Mouse (Mus musculus): ENCODE data around the gene Klhl10. TPM values are rescaled to one million over a fixed set of nuclear protein-coding genes. Genes with fewer than 3 reads are reported as not detected.

The Klhl10 gene
- polyA plus RNA-seq, 1 experiment from 2014 or later: 0.84 TPM

DNA sequence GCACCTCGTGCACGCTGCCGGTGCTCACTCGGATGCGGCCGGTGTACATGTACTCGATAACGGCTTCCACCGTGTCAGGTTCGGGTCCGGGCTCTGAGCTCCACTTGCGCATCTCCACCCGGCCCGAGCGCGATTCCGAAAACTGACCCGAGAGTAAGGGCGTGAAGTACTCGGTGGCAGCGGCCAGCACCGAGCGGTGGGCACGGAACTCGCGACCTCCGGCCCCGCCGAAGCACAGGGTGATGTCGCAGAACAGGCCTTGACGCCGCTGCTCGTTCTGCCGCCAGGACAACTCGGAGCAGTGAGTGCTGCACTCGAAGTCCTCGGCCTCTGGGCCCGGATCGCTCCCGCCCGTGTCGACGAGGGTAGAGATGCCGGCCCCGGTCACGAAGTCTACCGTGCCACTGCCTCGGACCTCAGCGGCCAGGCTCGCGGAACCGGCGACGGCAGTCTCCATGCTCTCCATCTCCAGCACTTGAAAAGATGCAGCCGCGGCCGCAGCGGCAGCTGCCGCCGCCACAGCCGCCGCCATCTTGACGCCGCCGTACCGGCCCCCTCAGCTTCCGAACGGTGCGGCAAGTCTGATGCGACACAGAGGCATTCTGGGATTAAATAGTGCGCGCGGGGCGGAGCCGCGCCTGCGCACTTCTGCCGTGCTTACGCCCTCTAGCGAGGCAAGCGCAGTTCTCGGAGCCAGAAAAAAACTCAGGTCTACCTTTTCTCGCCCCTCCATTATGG lies 30.6 kb downstream of the Klhl10 start, which contains the start of gene Klhl11:
TSS of gene Klhl11 (minus strand) at position 545 of the 738 bp plus-strand sequence.
- Histone ChIP-seq H3K27ac (peak within 1 kb of the TSS; percentile 93), H3K36me3 (peaks cover 16% of the 10 kb centered on the region), H3K4me1 (replicated peaks) (peaks cover 28% of the 10 kb centered on the region), H3K4me2 (peak within 1 kb of the TSS; percentile 82), H3K9ac (peak within 1 kb of the TSS; percentile 92), H3K4me3 (peak within 1 kb of the TSS; percentile 83), H3K9me3 (no peaks in the 10 kb centered on the region), H3K27me3 (no peaks in the 10 kb centered on the region)
- peak; percentile 90 for ATAC-seq (ENCODE audit: low FRiP score)
- under 1% methylated on average over 83 of the region's 83 CpGs for WGBS

- peak overlapping the region; percentile 83; the same call in 1 of the 2 replicates for H3K4me3 ChIP-seq
- H3K9ac ChIP-seq: no peak overlapping the region; the same call in 1 of the 2 replicates
- H3K36me3 ChIP-seq: peaks cover 21% of the 10 kb centered on the region
- no peak for ATAC-seq (ENCODE audit: low FRiP score)
- no peaks in the 10 kb centered on the region for H3K27me3 ChIP-seq
- no peak overlapping the region for H3K27ac ChIP-seq
- peaks cover 28% of the 10 kb centered on the region for H3K4me1 ChIP-seq (replicated peaks)
- WGBS: 30% methylated on average over 5 of the region's 5 CpGs
- no peak overlapping the region for H3K4me2 ChIP-seq
- no peaks in the 10 kb centered on the region for H3K9me3 ChIP-seq
These were observed 31.2 kb downstream of the Klhl10 start for GRCm38 (mm10) chr11:100472935-100473295.

DNA sequence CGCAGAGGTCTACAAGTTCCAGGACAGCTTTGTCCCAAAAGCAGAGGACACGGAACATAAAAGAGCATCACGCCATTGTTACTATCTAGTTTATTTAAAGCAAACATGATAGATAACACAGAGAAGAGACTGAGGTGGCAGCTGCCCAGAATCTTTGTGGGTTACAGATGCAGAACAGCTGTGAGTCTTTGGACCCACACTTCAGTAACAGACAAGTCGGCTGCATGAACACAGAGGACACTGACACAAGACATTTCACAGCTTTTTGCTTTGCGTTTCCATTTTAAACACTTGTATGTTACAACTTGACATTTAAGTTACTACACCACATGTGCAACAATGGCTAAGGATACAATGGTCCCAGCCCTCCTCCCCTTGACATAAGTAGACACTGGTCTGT lies 34.6 kb downstream of the Klhl10 start:
- Histone ChIP-seq H3K4me2 (no peak overlapping the region), H3K27me3 (no peaks in the 10 kb centered on the region), H3K27ac (no peak overlapping the region), H3K36me3 (peaks cover 54% of the 10 kb centered on the region), H3K9me3 (no peaks in the 10 kb centered on the region), H3K4me1 (replicated peaks) (peaks cover 2% of the 10 kb centered on the region), H3K4me3 (no peak overlapping the region), H3K9ac (no peak overlapping the region)
- no peak for ATAC-seq (ENCODE audit: low FRiP score)
- WGBS: 94% methylated on average over 5 of the region's 5 CpGs

DNA sequence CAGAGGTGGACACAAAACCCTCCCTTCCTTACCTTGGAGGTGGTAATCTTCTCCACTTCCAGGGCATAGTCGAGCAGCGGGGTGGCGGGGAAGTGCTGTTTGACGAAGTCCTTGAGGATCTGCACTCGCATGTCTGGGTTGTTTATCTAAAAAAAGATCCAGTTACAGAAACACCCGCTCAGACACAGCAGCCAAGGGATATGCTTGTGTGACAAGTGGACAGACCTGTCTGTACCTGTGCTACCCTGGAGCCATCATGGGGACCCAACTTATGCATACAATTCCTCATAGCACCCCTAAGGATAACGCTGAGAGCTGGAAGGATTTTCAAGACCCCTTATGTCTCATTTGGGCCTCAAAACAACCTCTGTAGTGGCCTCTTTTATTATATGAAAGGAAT lies 37.4 kb downstream of the Klhl10 start:
- Histone ChIP-seq H3K9me3 (no peaks in the 10 kb centered on the region), H3K27ac (no peak overlapping the region), H3K4me1 (replicated peaks) (no peaks in the 10 kb centered on the region), H3K9ac (no peak overlapping the region), H3K4me3 (no peak overlapping the region), H3K27me3 (no peaks in the 10 kb centered on the region), H3K36me3 (peaks cover 83% of the 10 kb centered on the region), H3K4me2 (no peak overlapping the region)
- ATAC-seq (ENCODE audit: low FRiP score): no peak
- WGBS: 90% methylated on average over 7 of the region's 7 CpGs

GRCm38 (mm10) chr11:100484461-100484860 lies 42.7 kb downstream of the Klhl10 start:
- no peak for ATAC-seq (ENCODE audit: low FRiP score)
- no peaks in the 10 kb centered on the region for H3K9me3 ChIP-seq
- peaks cover 99% of the 10 kb centered on the region for H3K36me3 ChIP-seq
- no peak overlapping the region for H3K4me3 ChIP-seq
- H3K27ac ChIP-seq: no peak overlapping the region
- no peak overlapping the region for H3K4me2 ChIP-seq
- 97% methylated on average over 3 of the region's 3 CpGs for WGBS
- H3K4me1 ChIP-seq (replicated peaks): no peaks in the 10 kb centered on the region
- H3K9ac ChIP-seq: no peak overlapping the region
- H3K27me3 ChIP-seq: no peaks in the 10 kb centered on the region

DNA sequence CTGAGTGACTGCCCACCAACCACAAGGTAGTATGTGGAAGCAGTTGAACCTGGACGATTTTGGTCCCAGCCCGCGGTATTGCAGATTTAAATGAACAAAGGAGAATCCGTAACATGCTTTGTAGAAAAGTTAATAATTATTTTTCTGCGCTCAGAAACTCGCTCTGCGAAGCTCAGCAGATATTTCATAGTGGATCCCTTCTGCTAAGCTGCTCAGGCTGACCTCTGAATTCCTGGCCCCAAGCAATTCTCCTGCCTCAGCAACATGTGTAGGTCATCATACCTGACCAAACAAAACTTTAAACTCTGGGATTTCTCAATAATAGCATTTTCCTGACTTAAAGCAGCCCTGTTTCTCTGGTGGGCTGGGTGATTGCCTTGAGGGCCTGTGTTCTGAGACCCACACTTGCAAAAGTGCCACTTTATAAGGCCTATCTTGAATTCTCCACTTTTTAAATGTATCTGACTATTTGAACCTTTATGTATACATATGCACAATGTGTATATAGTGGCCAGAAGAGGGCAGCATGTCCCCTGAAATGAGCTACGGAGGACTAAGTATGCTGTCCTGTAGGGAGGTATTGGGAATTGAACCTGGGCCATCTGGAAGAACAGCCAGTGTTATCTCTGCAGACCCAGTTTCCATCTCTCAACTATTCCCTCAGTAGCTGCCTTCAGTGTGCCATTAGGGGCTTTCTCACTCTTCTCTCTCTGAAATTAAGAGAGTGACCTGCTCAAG lies 44.3 kb downstream of the Klhl10 start:
- Histone ChIP-seq H3K4me2 (no peak overlapping the region), H3K27me3 (no peaks in the 10 kb centered on the region), H3K27ac (no peak overlapping the region), H3K4me3 (no peak overlapping the region), H3K9ac (no peak overlapping the region), H3K9me3 (no peaks in the 10 kb centered on the region), H3K4me1 (replicated peaks) (no peaks in the 10 kb centered on the region), H3K36me3 (peaks cover 99% of the 10 kb centered on the region)
- no peak for ATAC-seq (ENCODE audit: low FRiP score)
- WGBS: 92% methylated on average over 8 of the region's 8 CpGs

GRCm38 (mm10) chr11:100490951-100491350 lies 49.2 kb downstream of the Klhl10 start:
- WGBS: 93% methylated on average over 6 of the region's 6 CpGs

GRCm38 (mm10) chr11:100493771-100494170 lies 52.1 kb downstream of the Klhl10 start:
- Histone ChIP-seq H3K27me3 (no peaks in the 10 kb centered on the region), H3K9me3 (no peaks in the 10 kb centered on the region), H3K4me3 (no peak overlapping the region), H3K9ac (no peak overlapping the region), H3K4me2 (no peak overlapping the region), H3K4me1 (replicated peaks) (no peaks in the 10 kb centered on the region), H3K27ac (no peak overlapping the region), H3K36me3 (peaks cover 96% of the 10 kb centered on the region)
- no peak for ATAC-seq (ENCODE audit: low FRiP score)
- WGBS: 91% methylated on average over 12 of the region's 12 CpGs

More at GRCm38 (mm10) chr11:100490951-100491350, 49.2 kb downstream of the Klhl10 start:
- H3K9ac ChIP-seq: no peak overlapping the region
- peaks cover 95% of the 10 kb centered on the region for H3K36me3 ChIP-seq
- no peak overlapping the region for H3K27ac ChIP-seq
- no peaks in the 10 kb centered on the region for H3K4me1 ChIP-seq (replicated peaks)
- no peak for ATAC-seq (ENCODE audit: low FRiP score)
- H3K27me3 ChIP-seq: no peaks in the 10 kb centered on the region
- no peak overlapping the region for H3K4me3 ChIP-seq
- no peaks in the 10 kb centered on the region for H3K9me3 ChIP-seq
- H3K4me2 ChIP-seq: no peak overlapping the region

GRCm38 (mm10) chr11:100500241-100500640 lies 58.5 kb downstream of the Klhl10 start:
- WGBS: 83% methylated on average over 3 of the region's 3 CpGs
- Histone ChIP-seq H3K4me1 (replicated peaks) (no peaks in the 10 kb centered on the region), H3K4me3 (no peak overlapping the region), H3K27ac (no peak overlapping the region), H3K9ac (no peak overlapping the region), H3K36me3 (peaks cover 100% of the 10 kb centered on the region), H3K4me2 (no peak overlapping the region), H3K27me3 (no peaks in the 10 kb centered on the region), H3K9me3 (no peaks in the 10 kb centered on the region)
- no peak for ATAC-seq (ENCODE audit: low FRiP score)

GRCm38 (mm10) chr11:100500651-100501050 lies 58.9 kb downstream of the Klhl10 start:
- ATAC-seq (ENCODE audit: low FRiP score): no peak
- no peaks in the 10 kb centered on the region for H3K4me1 ChIP-seq (replicated peaks)

GRCm38 (mm10) chr11:100501321-100501720 lies 59.6 kb downstream of the Klhl10 start:
- Histone ChIP-seq H3K27me3 (no peaks in the 10 kb centered on the region), H3K9ac (no peak overlapping the region), H3K4me1 (replicated peaks) (no peaks in the 10 kb centered on the region), H3K9me3 (no peaks in the 10 kb centered on the region), H3K4me2 (no peak overlapping the region), H3K36me3 (peaks cover 100% of the 10 kb centered on the region), H3K27ac (no peak overlapping the region), H3K4me3 (no peak overlapping the region)
- WGBS: 45% methylated on average over 6 of the region's 6 CpGs
- no peak for ATAC-seq (ENCODE audit: low FRiP score)

More at GRCm38 (mm10) chr11:100500651-100501050, 58.9 kb downstream of the Klhl10 start:
- H3K9ac ChIP-seq: no peak overlapping the region
- no peak overlapping the region for H3K27ac ChIP-seq
- no peak overlapping the region for H3K4me3 ChIP-seq
- H3K9me3 ChIP-seq: no peaks in the 10 kb centered on the region
- 92% methylated on average over 7 of the region's 7 CpGs for WGBS
- H3K4me2 ChIP-seq: no peak overlapping the region
- H3K36me3 ChIP-seq: peaks cover 100% of the 10 kb centered on the region
- no peaks in the 10 kb centered on the region for H3K27me3 ChIP-seq

DNA sequence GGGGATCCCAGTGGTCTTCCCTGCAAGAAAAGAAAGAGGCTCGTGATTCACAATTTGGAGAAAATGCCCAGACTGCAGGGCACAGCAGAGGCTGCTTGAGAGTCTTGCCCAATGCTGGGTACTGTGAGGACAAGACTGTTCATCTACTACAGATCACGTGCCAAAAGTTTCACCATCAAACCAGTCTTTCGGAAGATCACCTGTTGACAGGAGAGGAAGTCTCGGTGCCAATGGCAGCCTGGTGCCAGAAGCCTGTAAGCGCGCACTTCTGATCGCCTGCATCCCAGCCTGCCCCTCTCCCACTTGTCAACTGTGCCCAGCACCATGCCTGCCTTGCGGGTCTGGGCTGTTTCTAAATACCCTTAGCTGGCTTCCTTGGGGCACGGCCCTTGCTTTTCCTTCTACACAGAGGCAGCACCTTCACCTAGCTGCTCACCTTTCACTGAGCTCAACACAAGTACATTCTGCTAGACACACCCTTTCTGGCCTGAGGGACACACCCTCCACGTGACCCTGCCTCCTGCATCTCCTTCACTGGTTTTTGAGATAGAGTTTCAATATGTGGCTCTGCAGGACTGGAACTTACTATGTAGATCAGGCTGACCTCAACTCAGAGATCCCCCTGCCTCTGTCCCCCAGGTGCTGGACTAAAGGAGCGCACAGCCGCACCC lies 63.4 kb downstream of the Klhl10 start:
- Histone ChIP-seq H3K36me3 (peaks cover 98% of the 10 kb centered on the region), H3K27me3 (no peaks in the 10 kb centered on the region), H3K4me2 (no peak overlapping the region), H3K27ac (no peak overlapping the region), H3K4me1 (replicated peaks) (no peaks in the 10 kb centered on the region), H3K9me3 (no peaks in the 10 kb centered on the region), H3K4me3 (no peak overlapping the region), H3K9ac (no peak overlapping the region)
- ATAC-seq (ENCODE audit: low FRiP score): no peak
- 97% methylated on average over 12 of the region's 12 CpGs for WGBS

Measured in hindbrain, embryonic 13.5 days (tissue).